Mouse (Mus musculus): Measurements from ENCODE around the gene Sox4.

Gene Sox4

DNA sequence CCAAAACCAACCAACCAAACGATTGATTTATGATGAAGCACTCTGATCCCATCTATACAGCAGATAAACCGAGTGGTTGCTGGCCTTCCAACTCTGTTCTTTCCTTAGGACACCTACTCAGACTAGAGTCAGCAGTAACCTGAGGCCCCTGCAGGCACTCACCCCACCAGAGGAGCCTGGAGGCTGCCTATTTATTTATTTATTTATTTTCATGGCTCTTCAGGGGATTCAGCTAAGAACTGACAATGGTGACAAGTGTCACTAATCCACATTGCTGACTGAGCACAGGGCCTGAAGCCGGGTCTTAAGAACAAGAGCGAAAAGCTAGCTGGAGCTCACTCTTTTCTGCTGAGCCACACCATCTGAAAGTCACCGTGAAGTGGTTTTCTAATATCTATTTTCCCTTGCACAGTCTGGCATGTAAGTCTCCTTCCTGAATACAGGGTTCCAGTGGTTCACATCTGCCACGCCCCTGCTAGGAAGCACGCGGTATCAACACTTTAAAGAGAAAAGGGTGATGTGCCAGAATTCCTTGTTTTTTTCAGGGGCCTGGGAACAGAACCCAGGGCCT lies 6.9 kb downstream of the Sox4 start:
- DNase-seq, result no peak

GRCm38 (mm10) chr13:28945681-28946080 lies 7.8 kb downstream of the Sox4 start:
- DNase-seq, result no peak

GRCm38 (mm10) chr13:28942926-28943325 lies 10.6 kb downstream of the Sox4 start:
- no peak for DNase-seq

DNA sequence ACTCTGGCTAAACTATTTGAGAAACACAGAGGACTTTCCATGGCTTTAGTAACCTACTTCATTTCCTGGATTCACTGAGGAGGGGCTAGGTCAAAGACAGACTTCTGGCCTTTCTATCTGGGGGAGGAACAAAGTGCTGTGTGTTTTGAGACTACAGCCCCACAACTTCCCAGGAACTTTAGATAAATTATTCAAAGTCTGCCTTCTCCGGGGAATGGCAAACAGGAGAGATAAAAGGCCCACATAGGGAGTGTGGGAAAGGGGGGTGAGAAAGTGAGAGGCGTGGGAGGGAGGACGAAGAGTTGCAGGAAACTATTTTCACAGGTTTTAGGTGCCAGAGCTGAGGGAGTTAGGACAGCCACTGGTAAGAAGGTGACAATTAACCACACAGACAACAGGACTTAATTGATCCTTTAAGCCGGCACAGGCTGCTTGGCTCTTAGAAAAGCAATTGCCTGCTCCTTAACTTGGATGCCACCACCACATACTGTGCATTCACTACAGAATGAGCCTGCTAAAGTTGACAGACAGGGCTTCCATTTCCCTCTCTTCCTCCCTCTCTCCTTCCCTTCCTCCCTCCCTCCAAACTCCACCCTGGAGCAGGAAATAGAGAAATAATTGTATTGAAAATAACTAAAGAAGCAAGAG lies 11.4 kb downstream of the Sox4 start:
- no peak for DNase-seq

- no peak for DNase-seq
Measured at GRCm38 (mm10) chr13:28933375-28933774, 20.1 kb downstream of the Sox4 start.

GRCm38 (mm10) chr13:28931776-28932175 lies 21.7 kb downstream of the Sox4 start:
- DNase-seq, result no peak

- DNase-seq, result no peak
Measured at GRCm38 (mm10) chr13:28931266-28931665, 22.2 kb downstream of the Sox4 start.

GRCm38 (mm10) chr13:28930364-28930763 lies 23.1 kb downstream of the Sox4 start:
- DNase-seq, result no peak

DNA sequence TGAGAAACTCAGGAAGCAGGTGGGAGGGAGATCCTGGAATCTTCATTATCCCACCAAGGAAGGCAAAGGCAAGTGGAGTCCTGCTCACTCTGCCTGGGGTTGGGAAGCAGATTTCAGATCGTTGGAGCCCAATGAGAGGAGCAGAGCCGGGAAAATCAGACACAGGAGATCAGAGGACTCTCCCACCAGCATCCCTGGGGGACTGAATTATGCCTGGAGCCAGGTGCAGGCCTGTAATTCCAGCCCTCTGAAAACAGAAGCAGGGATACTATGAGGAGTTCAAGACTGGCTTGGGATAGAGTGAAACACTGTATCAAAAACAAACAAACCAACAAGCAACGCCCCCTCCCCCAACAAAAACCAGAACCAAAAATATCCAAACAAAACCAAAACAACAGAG lies 23.6 kb downstream of the Sox4 start:
- no peak for DNase-seq

GRCm38 (mm10) chr13:28923136-28923535 lies 30.4 kb downstream of the Sox4 start:
- no peak for DNase-seq

DNA sequence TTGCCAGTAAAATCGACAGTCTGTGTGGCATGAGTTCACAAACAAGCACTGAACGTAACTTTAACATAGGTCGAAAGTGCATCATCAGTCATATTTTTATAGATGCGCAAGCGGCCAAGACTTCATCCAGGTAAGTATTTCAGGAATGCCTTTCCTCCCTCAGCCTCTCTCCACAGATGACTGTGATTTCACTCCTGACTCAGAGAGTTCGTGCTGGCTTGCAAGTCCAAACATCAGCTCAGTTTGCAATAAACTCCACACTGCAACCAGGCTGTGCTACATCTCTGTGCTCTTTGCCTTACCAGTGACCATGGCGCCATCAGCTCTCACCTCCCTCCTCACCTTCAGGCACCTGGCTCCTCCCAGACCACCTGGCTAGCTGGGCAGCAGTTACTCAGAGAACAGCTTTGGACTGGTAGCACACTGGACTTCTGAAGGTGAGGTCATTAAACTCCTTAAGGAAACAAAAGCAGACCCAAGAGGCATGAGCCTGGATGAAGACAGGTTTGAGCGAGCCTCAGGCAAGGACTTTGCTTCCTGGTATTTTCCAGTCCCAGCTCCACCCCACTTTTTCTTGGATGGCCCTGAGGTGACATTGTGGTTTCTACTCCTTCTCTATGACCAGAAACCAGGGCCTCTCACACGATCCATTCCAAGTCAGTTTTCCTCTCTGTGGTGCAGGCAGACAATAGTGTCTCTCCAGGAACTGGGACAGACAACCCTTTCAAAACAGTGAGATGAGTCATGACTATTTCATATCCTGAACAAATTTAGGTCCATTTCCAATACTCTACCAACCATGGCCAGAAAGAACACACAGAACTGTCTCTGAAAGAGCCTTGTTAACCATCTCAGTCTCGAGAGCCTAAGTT lies 35.9 kb downstream of the Sox4 start:
- DNase-seq, result no peak

DNA sequence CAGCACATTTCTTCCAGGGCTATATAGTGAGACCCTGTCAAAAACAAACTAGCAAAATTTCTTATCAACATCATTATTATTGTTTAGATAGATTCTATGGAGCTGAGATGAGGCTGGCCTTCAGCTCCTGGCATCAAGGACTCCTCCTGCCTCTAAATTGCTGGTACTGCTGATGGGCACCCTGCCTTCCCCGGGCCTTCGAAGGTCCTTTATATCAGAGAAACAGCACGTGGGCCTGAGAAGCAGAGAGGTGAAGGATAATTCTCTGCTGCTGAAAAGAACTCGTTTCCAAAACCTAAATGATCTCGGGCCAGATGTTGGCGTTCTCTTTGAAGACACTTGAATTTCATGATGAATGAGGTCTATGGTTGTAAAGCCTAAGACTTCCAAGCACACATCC lies 39.9 kb downstream of the Sox4 start:
- no peak for DNase-seq

DNA sequence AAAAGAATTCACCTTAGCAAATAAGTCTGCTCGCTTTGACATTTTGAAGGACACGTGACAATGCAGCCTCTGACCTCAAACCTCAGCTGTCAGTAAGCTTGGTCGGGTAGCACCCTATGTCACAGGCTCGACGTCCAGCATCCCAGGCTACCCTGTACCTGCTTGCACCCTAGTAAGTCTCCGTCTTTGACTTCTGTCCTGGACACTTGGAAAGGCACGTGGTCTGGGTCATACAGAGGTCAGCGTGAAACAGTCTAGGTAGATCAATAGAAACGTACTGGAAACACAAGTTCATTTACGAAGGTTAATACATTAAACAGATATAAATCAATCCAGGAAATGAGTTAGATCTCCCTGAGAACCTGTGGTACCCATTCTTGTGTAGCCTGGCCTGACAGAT lies 46.5 kb downstream of the Sox4 start:
- DNase-seq, result no peak
